Mouse (Mus musculus) megakaryocyte, embryonic 14.5 days (primary cell): ENCODE measurements at regions not wholly inside any gene's neighbourhood (a gene's known extent, or its start where the extent isn't known, plus 50 kb on each side); places are given as distances from the start of the nearest gene placed in this dataset.

Experiments used
- FLI1 ChIP-seq: IDR thresholded peaks from 2 replicates; pipeline ENCODE4 v1.6.1; 2012; ENCODE audit warnings: low read length, inconsistent platforms, mixed read lengths
- GATA1 ChIP-seq: IDR thresholded peaks from 3 replicates; pipeline ENCODE4 v1.6.1; 2012; ENCODE audit warnings: mixed read lengths, low read length, inconsistent platforms, borderline replicate concordance

DNA sequence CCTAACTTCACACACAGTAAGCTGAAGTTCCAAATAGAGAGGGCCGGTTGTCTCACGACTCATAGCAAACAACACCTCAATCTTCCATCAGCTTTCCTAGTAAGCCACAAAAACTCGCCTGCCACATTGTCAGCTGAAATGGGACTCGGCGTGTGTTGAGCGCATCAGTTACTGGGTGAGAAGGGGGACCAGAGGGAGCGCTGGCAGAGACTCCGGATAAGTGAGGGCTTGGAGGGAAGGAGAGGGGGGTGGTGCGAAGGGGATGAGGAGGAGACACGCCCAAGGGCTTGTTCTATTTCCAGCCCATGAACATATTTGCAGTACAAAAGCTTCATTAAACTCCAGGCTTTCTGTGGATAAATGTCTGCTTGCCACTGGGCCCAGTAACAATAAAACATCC is 186.7 kb downstream of the Rplp1 start:
- TF ChIP-seq GATA1 (no peak), FLI1 (no peak)
